Mouse (Mus musculus) limb, embryonic 12.5 days (tissue): ENCODE results near the gene Ctsh. TPM values are rescaled to one million over a fixed set of nuclear protein-coding genes. Genes with fewer than 3 reads are reported as not detected.
"Not testable (repeated sequence)": the region's sequence is repeated elsewhere in the genome, so short reads cannot be mapped to it uniquely, and the experiment has no call there.

ENCODE experiments used
- ATAC-seq: fragments of 200-750 bp; cut with Nextera tagmentation; 2 replicates; pipeline ENCODE4 v1.8.0; 2017; ENCODE audit warnings: low read depth, moderate TSS enrichment; ENCODE audit not compliant: insufficient number of reproducible peaks, insufficient read depth, low FRiP score, low TSS enrichment
- H3K27ac ChIP-seq: fragments of 300-500 bp; sonication (generic); 2 replicates; pipeline ENCODE4 v1.5.1; 2016; ENCODE audit warnings: mild to moderate bottlenecking, moderate library complexity
- H3K27me3 ChIP-seq: fragments of 300-500 bp; sonication (generic); 2 replicates; pipeline ENCODE4 v1.6.1; 2016; ENCODE audit warnings: mild to moderate bottlenecking, moderate library complexity
- H3K36me3 ChIP-seq: fragments of 300-500 bp; sonication (generic); 2 replicates; pipeline ENCODE4 v1.6.1; 2016; ENCODE audit warnings: mild to moderate bottlenecking, moderate library complexity
- H3K4me1 ChIP-seq: fragments of 300-500 bp; sonication (generic); replicated peaks from 2 replicates; pipeline ENCODE4 v1.6.1; 2016
- H3K4me2 ChIP-seq: fragments of 300-500 bp; sonication (generic); 2 replicates; pipeline ENCODE4 v1.6.1; 2016; ENCODE audit warnings: mild to moderate bottlenecking, moderate library complexity
- H3K4me3 ChIP-seq: fragments of 300-500 bp; sonication (generic); replicated peaks from 2 replicates; pipeline ENCODE4 v1.5.1; 2016; ENCODE audit warnings: mild to moderate bottlenecking
- H3K9ac ChIP-seq: fragments of 300-500 bp; sonication (generic); replicated peaks from 2 replicates; pipeline ENCODE4 v1.6.1; 2016; ENCODE audit warnings: mild to moderate bottlenecking, moderate library complexity
- H3K9me3 ChIP-seq: fragments of 300-500 bp; sonication (generic); 2 replicates; pipeline ENCODE4 v1.6.1; 2016; ENCODE audit warnings: mild to moderate bottlenecking, moderate library complexity
- WGBS: fragments of 180-500 bp; shearing (Covaris S2); methylation state at CpG from one replicate; pipeline ENCODE4 v1.1.7; 2016; 5-methylcytosine and 5-hydroxymethylcytosine counted together
- polyA plus RNA-seq: library from polyadenylated mRNA; unstranded; fragments of >200 nt; fragmentation: Nextera tagmentation; extraction: Ambion mirVana; gene quantifications from 2 replicates; pipeline ENCODE4 v1.2.1, GENCODE M21; 2016

Ctsh gene
- polyA plus RNA-seq, 1 experiment from 2014 or later: 15.9 TPM

GRCm38 (mm10) chr9:90056716-90057115, 2.8 kb downstream of the Ctsh start:
- H3K4me3 ChIP-seq: no peak overlapping the region
- H3K4me2 ChIP-seq: no peak overlapping the region
- H3K4me1 ChIP-seq: no peaks in the 10 kb centered on the region
- H3K36me3 ChIP-seq: no peaks in the 10 kb centered on the region
- H3K27ac ChIP-seq: no peak overlapping the region
- 88% methylated on average over 2 of the region's 2 CpGs for WGBS
- H3K27me3 ChIP-seq: peaks cover 3% of the 10 kb centered on the region; the same call in 1 of the 2 replicates
- no peak overlapping the region for H3K9ac ChIP-seq
- no peak for ATAC-seq
- no peaks in the 10 kb centered on the region for H3K9me3 ChIP-seq

GRCm38 (mm10) chr9:90059828-90060573, 6.0 kb downstream of the Ctsh start:
- 87% methylated on average over 9 of the region's 9 CpGs for WGBS
- H3K4me2 ChIP-seq: no peak overlapping the region
- H3K4me3 ChIP-seq: no peak overlapping the region
- no peak for ATAC-seq
- H3K36me3 ChIP-seq: no peaks in the 10 kb centered on the region
- H3K9me3 ChIP-seq: no peaks in the 10 kb centered on the region
- no peak overlapping the region for H3K27ac ChIP-seq
- H3K4me1 ChIP-seq: no peaks in the 10 kb centered on the region
- H3K27me3 ChIP-seq: peaks cover 3% of the 10 kb centered on the region; the same call in 1 of the 2 replicates
- H3K9ac ChIP-seq: no peak overlapping the region

GRCm38 (mm10) chr9:90060574-90060875, 6.6 kb downstream of the Ctsh start:
- no peaks in the 10 kb centered on the region for H3K36me3 ChIP-seq
- 89% methylated on average over 2 of the region's 2 CpGs for WGBS
- no peaks in the 10 kb centered on the region for H3K9me3 ChIP-seq
- no peak for ATAC-seq
- no peak overlapping the region for H3K4me3 ChIP-seq
- H3K4me1 ChIP-seq: no peaks in the 10 kb centered on the region
- H3K27ac ChIP-seq: no peak overlapping the region
- peaks cover 3% of the 10 kb centered on the region; the same call in 1 of the 2 replicates for H3K27me3 ChIP-seq
- H3K9ac ChIP-seq: no peak overlapping the region
- H3K4me2 ChIP-seq: no peak overlapping the region

GRCm38 (mm10) chr9:90060932-90061331, 7.0 kb downstream of the Ctsh start:
- not testable (repeated sequence) for H3K27me3 ChIP-seq, ATAC-seq, H3K9ac ChIP-seq, H3K4me3 ChIP-seq, H3K4me2 ChIP-seq, H3K4me1 ChIP-seq, H3K36me3 ChIP-seq, H3K27ac ChIP-seq, H3K9me3 ChIP-seq
- WGBS: 89% methylated on average over 5 of the region's 5 CpGs

- no peaks in the 10 kb centered on the region for H3K9me3 ChIP-seq
- no peak overlapping the region for H3K27ac ChIP-seq
- H3K4me1 ChIP-seq: no peaks in the 10 kb centered on the region
- no peak overlapping the region for H3K9ac ChIP-seq
- no peak overlapping the region for H3K4me2 ChIP-seq
- H3K27me3 ChIP-seq: no peaks in the 10 kb centered on the region
- no peak for ATAC-seq
- 94% methylated on average over 2 of the region's 2 CpGs for WGBS
- no peak overlapping the region for H3K4me3 ChIP-seq
- H3K36me3 ChIP-seq: no peaks in the 10 kb centered on the region
Measured at GRCm38 (mm10) chr9:90067341-90067740, 13.4 kb downstream of the Ctsh start.

GRCm38 (mm10) chr9:90068786-90069185, 14.8 kb downstream of the Ctsh start:
- WGBS: 82% methylated on average over 6 of the region's 6 CpGs
- no peak overlapping the region for H3K4me2 ChIP-seq
- no peaks in the 10 kb centered on the region for H3K27me3 ChIP-seq
- H3K36me3 ChIP-seq: no peaks in the 10 kb centered on the region
- no peak overlapping the region for H3K4me3 ChIP-seq
- H3K9me3 ChIP-seq: no peaks in the 10 kb centered on the region
- H3K4me1 ChIP-seq: no peaks in the 10 kb centered on the region
- no peak overlapping the region; the same call in 1 of the 2 replicates for H3K9ac ChIP-seq
- ATAC-seq: no peak
- no peak overlapping the region for H3K27ac ChIP-seq

- Histone ChIP-seq H3K9me3 (no peaks in the 10 kb centered on the region), H3K4me3 (no peak overlapping the region), H3K27ac (no peak overlapping the region), H3K4me1 (no peaks in the 10 kb centered on the region), H3K27me3 (no peaks in the 10 kb centered on the region), H3K4me2 (no peak overlapping the region), H3K9ac (no peak overlapping the region), H3K36me3 (no peaks in the 10 kb centered on the region)
- ATAC-seq: no peak; the same call in 1 of the 2 replicates
- WGBS: 74% methylated on average over 7 of the region's 7 CpGs
Measured at GRCm38 (mm10) chr9:90069485-90069884, 15.5 kb downstream of the Ctsh start.

- 79% methylated on average over 7 of the region's 7 CpGs for WGBS
- H3K9me3 ChIP-seq: no peaks in the 10 kb centered on the region
- no peak overlapping the region for H3K27ac ChIP-seq
- no peaks in the 10 kb centered on the region for H3K4me1 ChIP-seq
- H3K4me3 ChIP-seq: no peak overlapping the region
- no peak overlapping the region for H3K9ac ChIP-seq
- no peak overlapping the region for H3K4me2 ChIP-seq
- no peaks in the 10 kb centered on the region for H3K27me3 ChIP-seq
- H3K36me3 ChIP-seq: no peaks in the 10 kb centered on the region
- no peak for ATAC-seq
Measured at GRCm38 (mm10) chr9:90070174-90070573, 16.2 kb downstream of the Ctsh start.

- WGBS: 86% methylated on average over 4 of the region's 4 CpGs
- H3K36me3 ChIP-seq: no peaks in the 10 kb centered on the region
- no peaks in the 10 kb centered on the region for H3K4me1 ChIP-seq
- H3K4me3 ChIP-seq: no peak overlapping the region
- no peak overlapping the region for H3K9ac ChIP-seq
- no peaks in the 10 kb centered on the region for H3K27me3 ChIP-seq
- H3K9me3 ChIP-seq: no peaks in the 10 kb centered on the region
- no peak overlapping the region for H3K27ac ChIP-seq
- no peak for ATAC-seq
- H3K4me2 ChIP-seq: no peak overlapping the region
Measured at GRCm38 (mm10) chr9:90075336-90075735, 21.4 kb downstream of the Ctsh start.

GRCm38 (mm10) chr9:90076131-90076530, 22.2 kb downstream of the Ctsh start:
- 91% methylated on average over 5 of the region's 5 CpGs for WGBS
- Histone ChIP-seq H3K36me3 (no peaks in the 10 kb centered on the region), H3K9me3 (no peaks in the 10 kb centered on the region), H3K4me3 (no peak overlapping the region), H3K9ac (no peak overlapping the region), H3K27me3 (no peaks in the 10 kb centered on the region), H3K4me1 (no peaks in the 10 kb centered on the region), H3K4me2 (no peak overlapping the region), H3K27ac (no peak overlapping the region)
- ATAC-seq: no peak

- Histone ChIP-seq H3K27ac (no peak overlapping the region), H3K9me3 (no peaks in the 10 kb centered on the region), H3K36me3 (no peaks in the 10 kb centered on the region), H3K4me2 (no peak overlapping the region), H3K9ac (no peak overlapping the region), H3K4me3 (no peak overlapping the region), H3K27me3 (no peaks in the 10 kb centered on the region), H3K4me1 (no peaks in the 10 kb centered on the region)
- 58% methylated on average over 8 of the region's 8 CpGs for WGBS
- ATAC-seq: 0 out of 2 replicates have a peak, but pooled peaks have one; percentile 9
Measured at GRCm38 (mm10) chr9:90076849-90077461, 23.0 kb downstream of the Ctsh start.

- ATAC-seq, H3K4me1 ChIP-seq, H3K4me3 ChIP-seq, H3K4me2 ChIP-seq, H3K9ac ChIP-seq, H3K9me3 ChIP-seq, H3K27ac ChIP-seq, H3K27me3 ChIP-seq: not testable (repeated sequence)
- H3K36me3 ChIP-seq: peaks cover 12% of the 10 kb centered on the region
- 86% methylated on average over 6 of the region's 6 CpGs for WGBS
Measured at GRCm38 (mm10) chr9:90081961-90082360, 28.0 kb downstream of the Ctsh start.
